Mouse (Mus musculus) spleen, adult 2 months (tissue): ENCODE results near the gene Lipc.

Experiments
- CTCF ChIP-seq: fragments of 200-500 bp; IDR thresholded peaks from 2 replicates; pipeline ENCODE4 v1.5.1; 2011; ENCODE audit warnings: mild to moderate bottlenecking, inconsistent platforms; ENCODE audit not compliant: insufficient read depth, insufficient read length, insufficient replicate concordance; ENCODE audit errors: extremely low read depth
- POLR2A ChIP-seq: fragments of 200-500 bp; IDR thresholded peaks from 2 replicates; pipeline ENCODE4 v1.6.1; 2011; ENCODE audit warnings: low read depth, low read length, inconsistent platforms

DNA sequence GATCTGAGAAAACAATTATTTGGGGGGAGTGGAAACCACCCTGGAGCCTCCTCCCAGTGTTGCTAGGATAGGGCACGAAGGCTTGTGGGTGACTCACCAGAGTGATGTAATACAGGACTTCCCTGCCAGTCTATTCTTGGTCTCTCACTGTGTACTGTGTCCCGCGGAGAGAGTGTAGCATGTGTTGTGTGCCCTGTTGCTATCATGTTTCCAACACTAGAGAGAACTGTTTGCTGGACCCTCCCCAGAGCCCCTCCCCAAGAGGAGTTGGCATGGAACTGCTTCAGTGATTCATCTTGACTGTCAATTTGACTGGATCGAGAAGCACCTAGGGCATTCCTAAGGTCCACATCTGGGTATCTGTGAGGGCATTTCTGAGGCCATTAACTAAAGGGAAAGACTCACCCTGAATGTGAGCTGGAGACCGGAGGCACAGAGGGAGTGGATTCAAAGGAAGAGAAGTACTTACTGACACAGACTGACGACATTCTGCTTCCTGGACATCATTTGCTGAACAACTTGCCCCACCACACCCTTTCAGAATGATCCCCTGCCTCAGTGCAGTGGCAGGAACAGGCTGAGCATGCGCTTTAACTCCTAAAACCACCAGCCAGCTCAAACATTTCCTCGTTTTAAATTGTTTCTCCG is 9.2 kb downstream of the Lipc start:
- TF ChIP-seq CTCF (no peak), POLR2A (no peak)
